Mouse (Mus musculus) megakaryocyte, embryonic 14.5 days (primary cell): ENCODE results near the gene Gm10338.
"Not testable (repeated sequence)": the region's sequence is repeated elsewhere in the genome, so short reads cannot be mapped to it uniquely, and the experiment has no call there.

Source experiments
- FLI1 ChIP-seq: IDR thresholded peaks from 2 replicates; pipeline ENCODE4 v1.6.1; 2012; ENCODE audit warnings: low read length, inconsistent platforms, mixed read lengths
- GATA1 ChIP-seq: IDR thresholded peaks from 3 replicates; pipeline ENCODE4 v1.6.1; 2012; ENCODE audit warnings: mixed read lengths, low read length, inconsistent platforms, borderline replicate concordance

GRCm38 (mm10) chr14:7567890-7568289, 27.5 kb downstream of the Gm10338 start:
- TF ChIP-seq GATA1, FLI1: not testable (repeated sequence)
